Mouse (Mus musculus) kidney, postnatal 10 days (tissue): ENCODE measurements at regions not wholly inside any gene's neighbourhood (a gene's known extent, or its start where the extent isn't known, plus 50 kb on each side); places are given as distances from the start of the nearest gene placed in this dataset.
"Not testable (repeated sequence)": the region's sequence is repeated elsewhere in the genome, so short reads cannot be mapped to it uniquely, and the experiment has no call there.

Source experiments
- DNase-seq: peaks from one replicate; pipeline ENCODE4 v3.0.0; 2021; ENCODE audit warnings: mixed read lengths

GRCm38 (mm10) chr9:11192183-11192582 lies 287.6 kb upstream of the Cntn5 start:
- no peak for DNase-seq

- DNase-seq, result no peak
Observed at GRCm38 (mm10) chr9:11145799-11146198, 241.2 kb upstream of the Cntn5 start.

GRCm38 (mm10) chr9:11126833-11127232 lies 222.3 kb upstream of the Cntn5 start:
- no peak for DNase-seq

GRCm38 (mm10) chr9:11119153-11119552 lies 214.6 kb upstream of the Cntn5 start:
- no peak for DNase-seq

- DNase-seq, result not testable (repeated sequence)
Observed at GRCm38 (mm10) chr9:11107828-11108227, 203.3 kb upstream of the Cntn5 start.

- not testable (repeated sequence) for DNase-seq
Observed at GRCm38 (mm10) chr9:11107212-11107611, 202.6 kb upstream of the Cntn5 start.

- DNase-seq, result no peak
Observed at GRCm38 (mm10) chr9:11106268-11106667, 201.7 kb upstream of the Cntn5 start.

GRCm38 (mm10) chr9:11103448-11103847 lies 198.9 kb upstream of the Cntn5 start:
- no peak for DNase-seq

- no peak for DNase-seq
Observed at GRCm38 (mm10) chr9:11092874-11093273, 188.3 kb upstream of the Cntn5 start.

- not testable (repeated sequence) for DNase-seq
Observed at GRCm38 (mm10) chr9:11067125-11067524, 162.6 kb upstream of the Cntn5 start.

- no peak for DNase-seq
Observed at GRCm38 (mm10) chr9:11062856-11063255, 158.3 kb upstream of the Cntn5 start.
